Mouse (Mus musculus) C2C12 (cell line): ENCODE measurements at regions not wholly inside any gene's neighbourhood (a gene's known extent, or its start where the extent isn't known, plus 50 kb on each side); places are given as distances from the start of the nearest gene placed in this dataset.

Experiments used
- CTCF ChIP-seq: IDR thresholded peaks from one replicate; pipeline ENCODE4 v1.5.1; 2011; ENCODE audit not compliant: control insufficient read depth, insufficient read depth, insufficient read length
- MAX ChIP-seq: IDR thresholded peaks from one replicate; pipeline ENCODE4 v1.6.1; 2011; ENCODE audit warnings: mild to moderate bottlenecking, control low read depth

DNA sequence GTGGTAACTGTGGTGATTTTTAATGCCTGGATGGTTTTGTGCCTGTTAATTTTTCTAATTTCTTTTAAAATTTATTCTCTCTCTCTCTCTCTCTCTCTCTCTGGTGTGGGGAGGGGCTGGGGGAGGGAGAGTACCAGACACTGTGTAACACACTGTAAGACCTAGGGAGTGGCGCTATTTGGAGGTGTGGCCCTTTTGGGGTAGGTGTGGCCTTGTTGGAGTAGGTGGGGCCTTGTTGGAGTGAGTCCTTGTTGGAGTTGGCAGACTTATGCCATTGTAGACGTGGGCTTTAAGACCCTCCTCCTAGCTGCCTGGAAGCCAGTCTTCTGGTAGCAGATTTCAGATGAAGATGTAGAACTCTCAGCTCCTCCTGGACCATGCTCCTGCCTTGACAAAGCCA is 107.4 kb upstream of the Lhx5 start:
- TF ChIP-seq CTCF (no peak), MAX (no peak)
